Mouse (Mus musculus) CH12.LX (cell line): Measurements from ENCODE around the gene Acsm1. TPM values are rescaled to one million over a fixed set of nuclear protein-coding genes. Genes with fewer than 3 reads are reported as not detected.

ENCODE experiments used
- DNase-seq: peaks from one replicate; pipeline ENCODE4 v3.0.0-alpha.2; 2013; ENCODE audit errors: extremely low read depth
- H3K27ac ChIP-seq: 2 replicates; pipeline ENCODE4 v1.5.1; 2012; ENCODE audit warnings: low read depth, mild to moderate bottlenecking, control low read depth, moderate library complexity; ENCODE audit not compliant: insufficient read depth
- H3K27me3 ChIP-seq: replicated peaks from 2 replicates; pipeline ENCODE3; 2012; ENCODE audit warnings: inconsistent platforms
- H3K36me3 ChIP-seq, 2 experiments: replicated peaks in 1 of 2; 2 replicates each; pipeline versions ENCODE3 to v1.6.1; 2012; ENCODE audit warnings: inconsistent platforms in 1 of 2, low read length in 1 of 2, mild to moderate bottlenecking in 1 of 2, mixed read lengths in 1 of 2, moderate library complexity in 1 of 2; ENCODE audit not compliant: control insufficient read depth in 1 of 2, insufficient read depth in 1 of 2
- H3K4me1 ChIP-seq, 2 experiments: 2 replicates each; pipeline ENCODE4 v1.6.1; 2012; ENCODE audit warnings: inconsistent platforms in 1 of 2, moderate library complexity in 1 of 2; ENCODE audit not compliant: insufficient read depth in 2 of 2, control insufficient read depth in 1 of 2
- H3K4me2 ChIP-seq: 2 replicates; pipeline ENCODE4 v1.6.1; 2012; ENCODE audit warnings: low read depth, mild to moderate bottlenecking, control low read depth; ENCODE audit not compliant: poor library complexity, insufficient read depth, severe bottlenecking
- H3K4me3 ChIP-seq, 3 experiments: fragments of 150-350 bp in 1 of 3; sonication (generic) in 1 of 3; replicated peaks in 1 of 3; 2 replicates each; pipeline versions ENCODE3 to v1.5.1; 2011 to 2012; ENCODE audit warnings: low read depth in 2 of 3, low read length in 2 of 3, mild to moderate bottlenecking in 2 of 3, moderate library complexity in 2 of 3, control low read depth in 1 of 3, improper control_type of control experiment in 1 of 3, inconsistent platforms in 1 of 3, mixed read lengths in 1 of 3; ENCODE audit not compliant: poor library complexity in 1 of 3
- H3K79me2 ChIP-seq: replicated peaks from 2 replicates; pipeline ENCODE4 v1.6.1; 2012; ENCODE audit warnings: mild to moderate bottlenecking, moderate library complexity; ENCODE audit not compliant: control insufficient read depth, poor library complexity, insufficient read depth, severe bottlenecking; ENCODE audit errors: extremely low read depth
- H3K9ac ChIP-seq: 2 replicates; pipeline ENCODE4 v1.6.1; 2012; ENCODE audit warnings: low read depth, mild to moderate bottlenecking, control low read depth, moderate library complexity; ENCODE audit not compliant: insufficient read depth
- H3K9me3 ChIP-seq: replicated peaks from 2 replicates; pipeline ENCODE3; 2012; ENCODE audit warnings: low read length, inconsistent platforms, mixed read lengths
- BHLHE40 ChIP-seq: IDR thresholded peaks from 2 replicates; pipeline ENCODE4 v1.6.1; 2011; ENCODE audit warnings: mild to moderate bottlenecking, low read depth, low read length, improper control_type of control experiment
- CHD1 ChIP-seq: IDR thresholded peaks from 2 replicates; pipeline ENCODE4 v1.6.1; 2012; ENCODE audit warnings: low read depth, low read length, improper control_type of control experiment, inconsistent platforms
- CHD2 ChIP-seq: IDR thresholded peaks from 2 replicates; pipeline ENCODE4 v1.6.1; 2011; ENCODE audit warnings: low read length, improper control_type of control experiment
- CTCF ChIP-seq, 2 experiments: IDR thresholded peaks in 1 of 2; conservative IDR thresholded peaks in 1 of 2; 2 replicates each; pipeline ENCODE4 v1.5.1; 2011 to 2012; ENCODE audit warnings: low read depth in 2 of 2, low read length in 2 of 2, improper control_type of control experiment in 1 of 2, inconsistent platforms in 1 of 2, mild to moderate bottlenecking in 1 of 2, moderate library complexity in 1 of 2
- E2F4 ChIP-seq: IDR thresholded peaks from 2 replicates; pipeline ENCODE4 v1.6.1; 2011; ENCODE audit warnings: low read depth, low read length, improper control_type of control experiment; ENCODE audit not compliant: insufficient replicate concordance
- ELF1 ChIP-seq: IDR thresholded peaks from 2 replicates; pipeline ENCODE4 v1.6.1; 2014; ENCODE audit warnings: low read depth, mild to moderate bottlenecking, inconsistent platforms, low read length, improper control_type of control experiment
- ETS1 ChIP-seq: conservative IDR thresholded peaks from 2 replicates; pipeline ENCODE4 v1.6.1; 2012; ENCODE audit warnings: low read depth, mild to moderate bottlenecking, inconsistent platforms, low read length, improper control_type of control experiment, moderate library complexity
- GABPA ChIP-seq: IDR thresholded peaks from 2 replicates; pipeline ENCODE4 v1.6.1; 2012; ENCODE audit warnings: low read depth, low read length, improper control_type of control experiment, inconsistent platforms; ENCODE audit not compliant: insufficient replicate concordance
- JUN ChIP-seq: IDR thresholded peaks from 2 replicates; pipeline ENCODE4 v1.6.1; 2011; ENCODE audit warnings: low read depth, mild to moderate bottlenecking, low read length, improper control_type of control experiment, moderate library complexity; ENCODE audit not compliant: insufficient read depth
- KAT2A ChIP-seq: IDR thresholded peaks from 2 replicates; pipeline ENCODE4 v1.6.1; 2012; ENCODE audit warnings: low read length, improper control_type of control experiment, inconsistent platforms; ENCODE audit not compliant: insufficient replicate concordance
- MAFK ChIP-seq: IDR thresholded peaks from 2 replicates; pipeline ENCODE4 v1.6.1; 2011; ENCODE audit warnings: low read length, improper control_type of control experiment; ENCODE audit not compliant: insufficient replicate concordance
- MAX ChIP-seq: IDR thresholded peaks from 2 replicates; pipeline ENCODE4 v1.6.1; 2011; ENCODE audit warnings: low read length, improper control_type of control experiment
- MAZ ChIP-seq: IDR thresholded peaks from 2 replicates; pipeline ENCODE4 v1.6.1; 2012; ENCODE audit warnings: low read depth, mild to moderate bottlenecking, inconsistent platforms, low read length, improper control_type of control experiment, moderate library complexity
- MEF2A ChIP-seq: IDR thresholded peaks from 2 replicates; pipeline ENCODE4 v1.6.1; 2014; ENCODE audit warnings: low read depth, mild to moderate bottlenecking, inconsistent platforms, low read length, improper control_type of control experiment, borderline replicate concordance
- MYC ChIP-seq: IDR thresholded peaks from 2 replicates; pipeline ENCODE4 v1.6.1; 2011; ENCODE audit warnings: low read depth, mild to moderate bottlenecking, improper control_type of control experiment, low read length
- NRF1 ChIP-seq: IDR thresholded peaks from 2 replicates; pipeline ENCODE4 v1.6.1; 2014; ENCODE audit warnings: low read depth, mild to moderate bottlenecking, inconsistent platforms, low read length, improper control_type of control experiment, moderate library complexity
- POLR2AphosphoS2 ChIP-seq: IDR thresholded peaks from 2 replicates; pipeline ENCODE4 v1.6.1; 2011; ENCODE audit warnings: low read depth, low read length, improper control_type of control experiment
- RAD21 ChIP-seq: IDR thresholded peaks from 2 replicates; pipeline ENCODE4 v1.6.1; 2011; ENCODE audit warnings: low read depth, mild to moderate bottlenecking, low read length, improper control_type of control experiment, moderate library complexity
- RCOR1 ChIP-seq: conservative IDR thresholded peaks from 2 replicates; pipeline ENCODE4 v1.6.1; 2012; ENCODE audit warnings: low read depth, mild to moderate bottlenecking, inconsistent platforms, low read length, improper control_type of control experiment
- SIN3A ChIP-seq: IDR thresholded peaks from 2 replicates; pipeline ENCODE4 v1.6.1; 2012; ENCODE audit warnings: low read length, improper control_type of control experiment, inconsistent platforms
- SMC3 ChIP-seq: IDR thresholded peaks from 2 replicates; pipeline ENCODE4 v1.6.1; 2011; ENCODE audit warnings: low read depth, low read length, improper control_type of control experiment
- TBP ChIP-seq: conservative IDR thresholded peaks from 2 replicates; pipeline ENCODE4 v1.6.1; 2011; ENCODE audit warnings: low read depth, low read length, improper control_type of control experiment
- TCF12 ChIP-seq: IDR thresholded peaks from 2 replicates; pipeline ENCODE4 v1.6.1; 2014; ENCODE audit warnings: low read depth, mild to moderate bottlenecking, inconsistent platforms, low read length, improper control_type of control experiment
- UBTF ChIP-seq: IDR thresholded peaks from 2 replicates; pipeline ENCODE4 v1.6.1; 2012; ENCODE audit warnings: low read depth, mild to moderate bottlenecking, inconsistent platforms, low read length, improper control_type of control experiment, moderate library complexity
- USF2 ChIP-seq: conservative IDR thresholded peaks from 2 replicates; pipeline ENCODE4 v1.6.1; 2011; ENCODE audit warnings: low read depth, low read length, improper control_type of control experiment
- ZMIZ1 ChIP-seq: IDR thresholded peaks from 2 replicates; pipeline ENCODE4 v1.6.1; 2012; ENCODE audit warnings: low read depth, mild to moderate bottlenecking, inconsistent platforms, low read length, improper control_type of control experiment
- ZNF384 ChIP-seq: IDR thresholded peaks from 2 replicates; pipeline ENCODE4 v1.6.1; 2012; ENCODE audit warnings: low read depth, low read length, improper control_type of control experiment, inconsistent platforms
- dilution Hi-C: fragments of 300-500 bp; cut with MboI; formaldehyde crosslinking; loops from 2 replicates; pipeline ENCODE4 v1.14.3; 2020; ENCODE audit warnings: low sequenced_read_pairs; ENCODE audit not compliant: extremely low pct_unique_long_range_greater_than_20kb, extremely low pct_ligation_motif_present
- in situ Hi-C: fragments of 300-500 bp; cut with MboI; formaldehyde crosslinking; loops from 3 replicates; pipeline ENCODE4 v1.14.3; 2019; ENCODE audit warnings: low sequenced_read_pairs, low pct_ligation_motif_present, low pct_unique_long_range_greater_than_20kb, mixed read lengths
- polyA plus RNA-seq: library from polyadenylated mRNA; unstranded; fragments of >175 nt; gene quantifications from 2 replicates; pipeline ENCODE4 v1.2.1, GENCODE M21; 2012; ENCODE audit warnings: low read depth; ENCODE audit not compliant: insufficient read length
- total RNA-seq, 2 experiments: library from RNA; depleted of rRNA; stranded (reverse); fragments of 300-350 nt in 1 of 2; fragments of >200 nt in 1 of 2; gene quantifications; 2 replicates each; pipeline ENCODE4 v1.2.3; 2012 to 2014

Gene Acsm1
- total and polyA plus RNA-seq, 3 experiments = not detected

DNA sequence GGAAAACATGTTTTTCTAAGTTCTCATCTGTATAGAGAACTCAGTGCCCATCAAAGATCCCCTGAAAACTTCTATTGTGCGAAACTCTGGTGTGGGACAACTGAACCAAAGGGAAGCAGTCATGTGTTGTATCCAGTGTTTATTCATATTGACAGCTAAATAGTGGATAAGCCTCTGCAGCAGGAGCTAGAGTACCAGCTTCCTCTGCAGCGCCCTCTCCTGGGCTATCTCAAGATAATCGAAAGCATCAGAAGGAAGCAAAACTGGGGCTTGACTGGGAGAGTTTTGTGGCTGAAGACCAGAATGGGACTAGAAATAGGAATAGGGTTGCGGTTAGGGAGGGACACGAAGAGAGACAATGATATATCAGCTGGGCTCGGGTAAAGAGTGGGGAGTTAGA is 64.1 kb downstream of the Acsm1 start:
- Histone ChIP-seq H3K27ac (no peak overlapping the region), H3K4me3 (no peak overlapping the region), H3K4me2 (no peak overlapping the region), H3K36me3 (no peaks in the 10 kb centered on the region), H3K9me3 (no peaks in the 10 kb centered on the region), H3K27me3 (peaks cover 14% of the 10 kb centered on the region), H3K9ac (no peak overlapping the region), H3K79me2 (no peaks in the 10 kb centered on the region), H3K4me1 (peaks cover under 1 to 6% of the 10 kb centered on the region in 2 experiments; a peak in 2 of 4 replicates)
- TF ChIP-seq GABPA = no peak
- no peak for TF ChIP-seq CHD1
- TF ChIP-seq E2F4 = no peak
- TF ChIP-seq ZNF384 = no peak
- no peak for TF ChIP-seq MEF2A
- no peak for TF ChIP-seq SIN3A
- TF ChIP-seq UBTF = no peak
- no peak for TF ChIP-seq MYC
- TF ChIP-seq ELF1 = no peak
- TF ChIP-seq RAD21 = peak; percentile 8; the same call in 1 of the 2 replicates
- no peak for TF ChIP-seq KAT2A
- no peak for TF ChIP-seq USF2
- TF ChIP-seq NRF1 = no peak
- no peak for TF ChIP-seq CHD2
- no peak for TF ChIP-seq MAFK
- no peak for TF ChIP-seq RCOR1
- peak; percentile 26 to 55; a peak in 3 of 4 replicates for TF ChIP-seq CTCF (conservative IDR thresholded peaks at IDR 0.05 in 1 of 2, IDR thresholded peaks at IDR 0.05 in 1 of 2; ENCODE audit: low read depth in 2 of 2, low read length in 2 of 2)
- no peak for TF ChIP-seq TCF12
- TF ChIP-seq BHLHE40 = no peak
- TF ChIP-seq POLR2AphosphoS2 = no peak
- no peak for TF ChIP-seq JUN
- TF ChIP-seq MAZ = no peak
- TF ChIP-seq ZMIZ1 = no peak
- no peak for TF ChIP-seq ETS1
- no peak for TF ChIP-seq TBP
- TF ChIP-seq SMC3 = peak; percentile 39; the same call in 1 of the 2 replicates
- no peak for TF ChIP-seq MAX
- dilution Hi-C loops = no loop called here
- in situ Hi-C loops = no loop called here
- DNase-seq = peak; percentile 29
